ENCODE assay signal across 7 mouse cellular contexts in the genomic region with DNA sequence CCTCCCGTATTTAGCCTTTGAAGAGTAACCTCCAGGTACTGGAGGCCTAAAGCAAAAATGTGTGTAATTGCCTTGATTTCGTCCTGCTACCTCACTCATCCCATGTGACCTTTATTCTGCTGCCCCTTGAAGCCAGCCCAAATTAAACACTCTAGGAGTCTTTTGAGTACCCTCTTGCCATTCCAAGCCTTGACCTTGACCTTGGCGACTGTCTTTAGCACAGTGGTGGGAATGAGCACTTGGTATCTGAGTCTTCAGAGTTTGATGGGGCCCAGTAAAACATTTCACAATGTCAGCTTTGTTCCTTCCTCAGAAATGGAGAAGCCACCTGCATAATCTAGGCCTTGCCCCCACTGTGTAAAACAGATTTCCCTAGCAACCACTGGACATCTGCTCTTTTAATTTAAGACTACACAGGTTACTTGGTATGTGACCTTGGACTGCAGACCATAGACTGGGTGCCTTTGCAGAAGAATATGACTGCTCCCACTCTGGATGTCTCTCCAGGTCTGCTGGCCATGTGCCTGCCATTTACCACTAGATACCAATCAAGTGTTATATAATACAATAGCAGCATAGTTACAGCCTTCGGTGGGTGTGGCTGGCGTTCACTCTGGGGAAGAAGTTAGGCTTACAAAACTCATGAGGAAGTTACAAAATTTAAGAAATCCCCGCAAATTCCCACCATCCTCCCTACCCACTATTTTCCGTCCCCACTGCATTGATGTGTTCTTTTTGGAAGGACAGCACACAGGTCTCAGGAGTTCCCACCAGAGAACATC. TPM values are rescaled to one million over a fixed set of nuclear protein-coding genes. Genes with fewer than 3 reads are reported as not detected.
DNase-seq lines count a peak whose midpoint lies in the region; ATAC-seq and TF ChIP-seq lines count a peak whose summit lies in the region.

A gene (plus strand): TSS at position 718 of the 782 bp plus-strand sequence.

- peak within 1 kb of the TSS; percentile 49 for H3ac ChIP-seq in C2C12 (ENCODE audit: control insufficient read depth, insufficient read length, low read depth)

- H3K36me3 ChIP-seq in C2C12 (ENCODE audit: control insufficient read depth, insufficient read depth) (peaks cover 53% of the 10 kb centered on the region), E14TG2a.4 (ENCODE audit: insufficient read depth, low read length) (peaks cover 60% of the 10 kb centered on the region)
- H3K36me3 ChIP-seq in stomach, embryonic 16.5 days (ENCODE audit: control insufficient read depth, insufficient read depth, low read length) = peaks cover 11% of the 10 kb centered on the region

- H3K9me3 ChIP-seq in E14TG2a.4 (ENCODE audit: low read length) = no peaks in the 10 kb centered on the region
- H3K9me3 ChIP-seq in stomach, embryonic 16.5 days (replicated peaks; ENCODE audit: control insufficient read depth, low read length) = no peaks in the 10 kb centered on the region

- peak within 1 kb of the TSS; percentile 93 for H3K27ac ChIP-seq in stomach, embryonic 16.5 days (ENCODE audit: low read length)

- peak within 1 kb of the TSS; percentile 69 for H3K4me2 ChIP-seq in stomach, embryonic 16.5 days (ENCODE audit: low read depth, low read length)

- WGBS in stomach, embryonic 16.5 days = 52% methylated on average over 7 of the region's 7 CpGs

- peaks cover 27% of the 10 kb centered on the region for H3K79me3 ChIP-seq in C2C12 (ENCODE audit: low read depth)

- no peaks in the 10 kb centered on the region for H3K27me3 ChIP-seq in C2C12 (ENCODE audit: control insufficient read depth, insufficient read depth, insufficient read length)
- H3K27me3 ChIP-seq in E14TG2a.4 (ENCODE audit: insufficient read depth, low read length) = no peaks in the 10 kb centered on the region
- H3K27me3 ChIP-seq in stomach, embryonic 16.5 days (ENCODE audit: control insufficient read depth, insufficient read depth, low read length) = no peaks in the 10 kb centered on the region

- H3K4me3 ChIP-seq in C2C12 (ENCODE audit: insufficient read depth, poor library complexity, severe bottlenecking) (peak within 1 kb of the TSS; percentile 21), E14TG2a.4 (replicated peaks; ENCODE audit: low read length) (peak within 1 kb of the TSS; percentile 60)
- peak within 1 kb of the TSS; percentile 80 for H3K4me3 ChIP-seq in stomach, embryonic 16.5 days (replicated peaks; ENCODE audit: low read length)

- peak; percentile 47 for DNase-seq in embryo, embryonic 10.5 days (ENCODE audit: low spot score)
- peak; percentile 45 to 64 for DNase-seq in heart, adult 18-20 months
- peak in 1 of 2 experiments; percentile 24 for DNase-seq in layer of hippocampus, postnatal 10 days (ENCODE audit: low spot score in 2 of 2)
- peak; percentile 70 for DNase-seq in lung, postnatal 36 days

- H3K9ac ChIP-seq in stomach, embryonic 16.5 days (ENCODE audit: low read length) = peak within 1 kb of the TSS; percentile 65

- no peak for ATAC-seq in stomach, embryonic 16.5 days (ENCODE audit: insufficient read depth, low FRiP score)

- TF ChIP-seq CTCF in C2C12 (IDR thresholded peaks at IDR 0.05; ENCODE audit: control insufficient read depth, insufficient read depth, insufficient read length) (no peak), E14TG2a.4 (conservative IDR thresholded peaks at IDR 0.05; ENCODE audit: low read length) (no peak)

- H3K79me2 ChIP-seq in C2C12 (ENCODE audit: control insufficient read depth, insufficient read depth) = peaks cover 35% of the 10 kb centered on the region

- peaks cover 75% of the 10 kb centered on the region for H3K4me1 ChIP-seq in E14TG2a.4 (replicated peaks; ENCODE audit: low read depth, low read length)
- peaks cover 32% of the 10 kb centered on the region for H3K4me1 ChIP-seq in stomach, embryonic 16.5 days (ENCODE audit: control insufficient read depth, insufficient read depth, low read length)

TF ChIP-seq in C2C12, 6 proteins besides CTCF, POLR2A, EP300 and RAD21:
- TF ChIP-seq MAX (IDR thresholded peaks at IDR 0.05) (no peak), USF1 (IDR thresholded peaks at IDR 0.05; ENCODE audit: low read depth) (no peak), MYOG (IDR thresholded peaks at IDR 0.05; ENCODE audit: control insufficient read depth, extremely low read depth, insufficient read length) (no peak), CEBPB (IDR thresholded peaks at IDR 0.05; ENCODE audit: low read depth) (no peak), FOSL1 (IDR thresholded peaks at IDR 0.05; ENCODE audit: insufficient read depth, low read length, poor library complexity, severe bottlenecking) (no peak), MYOD1 (IDR thresholded peaks at IDR 0.05; ENCODE audit: control insufficient read depth, insufficient read length, low read depth) (no peak)
TF ChIP-seq in C2C12: peak in this region for 0.

RNA-seq across cellular contexts. Expression of the gene that starts here (rescaled TPM):
- polyA plus RNA-seq in C2C12 (2012; fragmentation: generic; extraction: Trizol) = 209 TPM
- total RNA-seq in heart, adult 18-20 months (2021) = 10 to 100 TPM; 30.6 to 32.5 TPM
- 10 to 100 TPM; 55.8 to 63.5 TPM for total RNA-seq in layer of hippocampus, postnatal 10 days (2021)
- polyA plus RNA-seq in stomach, embryonic 16.5 days (2015; fragmentation: Nextera tagmentation; extraction: Ambion mirVana) = 85.5 and 89.1 TPM in 2 replicates

Comparison
In these comparisons a context has a peak if more than half of its experiments do, and no peak if none do; other contexts are left out.
1. H3K4me3 ChIP-seq: peak in every context shown above with its lines; median percentile 80 in stomach, embryonic 16.5 days; 60 in E14TG2a.4; 21 in C2C12.